Mouse (Mus musculus) heart, adult 2 months (tissue): ENCODE data around the gene 1700018F24Rik. TPM values are rescaled to one million over a fixed set of nuclear protein-coding genes. Genes with fewer than 3 reads are reported as not detected.
"Not testable (repeated sequence)": the region's sequence is repeated elsewhere in the genome, so short reads cannot be mapped to it uniquely, and the experiment has no call there.

Experiments
- DNase-seq, 2 experiments: peaks; one replicate each; pipeline ENCODE4 v3.0.0; 2021
- H3K27ac ChIP-seq: fragments of 200-600 bp; 2 replicates; pipeline ENCODE4 v1.8.1; 2022
- H3K27me3 ChIP-seq: fragments of 200-500 bp; 2 replicates; pipeline ENCODE4 v1.6.1; 2012; ENCODE audit warnings: mild to moderate bottlenecking, low read length, inconsistent platforms, mixed read lengths; ENCODE audit not compliant: control insufficient read depth, insufficient read depth
- H3K36me3 ChIP-seq: fragments of 200-500 bp; 2 replicates; pipeline ENCODE4 v1.6.1; 2012; ENCODE audit warnings: low read length, inconsistent platforms; ENCODE audit not compliant: control insufficient read depth, insufficient read depth
- H3K4me1 ChIP-seq: fragments of 200-500 bp; 2 replicates; pipeline ENCODE4 v1.6.1; 2011; ENCODE audit warnings: low read length; ENCODE audit not compliant: control insufficient read depth, insufficient read depth
- H3K4me3 ChIP-seq: fragments of 200-600 bp; 2 replicates; pipeline ENCODE4 v1.8.1; 2022
- H3K79me2 ChIP-seq: fragments of 200-500 bp; replicated peaks from 2 replicates; pipeline ENCODE4 v1.6.1; 2012; ENCODE audit warnings: mild to moderate bottlenecking, inconsistent platforms, low read length, moderate library complexity, mixed read lengths; ENCODE audit not compliant: control insufficient read depth, insufficient read depth
- H3K9ac ChIP-seq: fragments of 200-500 bp; 2 replicates; pipeline ENCODE4 v1.6.1; 2012; ENCODE audit warnings: low read depth, mild to moderate bottlenecking, control low read depth, inconsistent platforms, low read length, mixed read lengths
- CTCF ChIP-seq: fragments of 200-600 bp; IDR thresholded peaks from 2 replicates; pipeline ENCODE4 v1.8.1; 2022; ENCODE audit warnings: antibody characterized with exemption, mild to moderate bottlenecking, moderate library complexity
- EP300 ChIP-seq: fragments of 200-500 bp; IDR thresholded peaks from 2 replicates; pipeline ENCODE4 v1.6.1; 2011; ENCODE audit warnings: low read depth, low read length, control low read depth; ENCODE audit not compliant: insufficient read depth
- POLR2A ChIP-seq: fragments of 200-500 bp; IDR thresholded peaks from 2 replicates; pipeline ENCODE4 v1.6.1; 2011; ENCODE audit warnings: mild to moderate bottlenecking, low read depth, low read length, control low read depth; ENCODE audit not compliant: insufficient read depth
- WGBS: fragments of 180-500 bp; shearing (Covaris S2); methylation state at CpG from one replicate; pipeline ENCODE4 v1.1.7; 2018; 5-methylcytosine and 5-hydroxymethylcytosine counted together
- intact Hi-C: fragments of 180-260 bp; cut with DNase I; formaldehyde crosslinking; loops from one replicate; pipeline ENCODE4 v1.15.1; 2025
- polyA plus RNA-seq: library from polyadenylated mRNA; depleted of rRNA; stranded (reverse); fragments of >200 nt; gene quantifications from 2 replicates; pipeline ENCODE4 v1.2.3, GENCODE M21; 2012
- total RNA-seq, 2 experiments: library from RNA; stranded (reverse); gene quantifications; 2 replicates each; pipeline ENCODE4 v1.2.3; 2021

Gene 1700018F24Rik
- total and polyA plus RNA-seq, 3 experiments: not detected

DNA sequence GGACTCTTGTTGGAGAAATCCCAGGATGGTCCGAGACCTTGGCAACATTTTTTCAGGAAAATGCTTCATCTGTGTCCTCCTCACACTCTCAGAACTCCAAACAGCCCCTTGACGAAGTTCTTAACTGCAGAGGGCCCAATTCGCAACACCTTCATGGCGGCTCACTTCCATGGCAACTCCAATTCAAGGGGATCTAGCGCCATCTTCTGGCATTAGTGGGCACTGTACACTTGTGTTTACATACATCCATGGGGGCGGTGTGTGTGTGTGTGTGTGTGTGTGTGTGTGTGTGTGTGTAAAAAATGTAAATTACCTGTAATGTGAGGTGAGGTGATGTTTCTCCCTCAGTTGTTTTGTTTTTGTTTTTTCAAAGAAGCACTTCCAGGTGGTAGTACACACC is 28.6 kb downstream of the 1700018F24Rik start:
- intact Hi-C loops: no loop called here
- no peak overlapping the region for H3K9ac ChIP-seq
- 47% methylated on average over 6 of the region's 6 CpGs for WGBS
- H3K79me2 ChIP-seq: no peaks in the 10 kb centered on the region
- DNase-seq: no peak
- no peaks in the 10 kb centered on the region for H3K4me1 ChIP-seq
- TF ChIP-seq EP300: no peak
- TF ChIP-seq CTCF: peak; percentile 6; the same call in 1 of the 2 replicates
- no peak for TF ChIP-seq POLR2A
- H3K36me3 ChIP-seq: no peaks in the 10 kb centered on the region
- H3K27ac ChIP-seq: no peak overlapping the region
- no peaks in the 10 kb centered on the region for H3K27me3 ChIP-seq
- H3K4me3 ChIP-seq: no peak overlapping the region

DNA sequence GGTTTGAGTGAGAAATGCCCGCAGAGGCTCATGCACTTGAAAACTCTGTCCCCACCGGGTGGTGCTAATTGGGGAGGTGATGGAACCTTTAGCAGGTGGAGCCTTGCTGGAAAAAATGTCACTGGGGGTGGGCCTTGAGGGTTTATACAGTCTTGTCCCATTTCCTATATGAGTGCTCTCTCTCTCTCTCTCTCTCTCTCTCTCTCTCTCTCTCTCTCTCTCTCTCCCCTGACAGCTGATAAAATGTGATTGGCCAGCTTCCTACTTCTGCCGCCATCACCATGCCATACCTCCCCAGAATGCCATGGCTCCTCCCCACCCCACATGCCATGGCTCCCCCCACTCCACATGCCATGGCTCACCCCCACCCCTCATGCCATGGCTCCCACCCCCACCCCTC is 32.3 kb downstream of the 1700018F24Rik start:
- intact Hi-C loops: no loop called here
- Histone ChIP-seq H3K27me3 (no peaks in the 10 kb centered on the region), H3K4me3 (no peak overlapping the region), H3K79me2 (no peaks in the 10 kb centered on the region), H3K36me3 (no peaks in the 10 kb centered on the region), H3K27ac (no peak overlapping the region), H3K9ac (no peak overlapping the region), H3K4me1 (no peaks in the 10 kb centered on the region)
- DNase-seq: no peak
- TF ChIP-seq EP300: no peak
- WGBS: 32% methylated on average over 3 of the region's 3 CpGs

DNA sequence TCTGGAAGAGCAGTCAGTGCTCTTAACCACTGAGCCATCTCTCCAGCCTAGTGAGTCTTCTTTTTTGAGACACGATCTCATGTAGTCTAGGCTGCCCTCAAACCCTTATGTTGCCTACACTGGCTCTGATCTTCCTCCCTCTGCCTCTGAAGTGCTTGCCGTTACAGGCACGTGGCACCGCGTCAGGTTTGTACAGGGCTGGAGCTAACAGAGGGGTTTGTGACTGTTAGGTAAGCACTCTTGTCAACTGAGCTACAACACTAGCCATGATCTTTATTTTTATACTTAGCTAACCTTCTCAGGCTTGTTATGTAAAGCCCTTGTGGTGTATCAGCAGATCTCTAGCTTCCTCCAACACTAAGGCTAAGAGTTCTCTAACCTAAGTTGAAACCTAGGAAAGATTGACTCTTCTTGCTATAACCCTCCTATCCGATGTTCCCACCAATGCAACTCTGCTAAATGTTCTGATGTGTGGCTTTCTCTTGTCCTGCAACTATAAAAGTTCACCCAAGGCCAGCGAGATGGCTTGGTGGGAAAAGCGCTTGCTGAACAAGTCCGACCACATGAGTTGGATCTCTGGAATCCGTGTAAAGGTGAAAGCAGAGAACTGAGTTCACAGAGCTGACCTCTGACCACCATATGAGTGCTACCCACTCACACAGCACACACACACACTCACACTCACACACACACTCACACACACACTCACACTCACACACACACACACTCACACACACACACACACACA is 39.2 kb downstream of the 1700018F24Rik start:
- Histone ChIP-seq H3K79me2 (peaks cover 8% of the 10 kb centered on the region), H3K9ac (no peak overlapping the region), H3K4me3 (no peak overlapping the region), H3K36me3 (peaks cover 4% of the 10 kb centered on the region; the same call in 1 of the 2 replicates), H3K4me1 (no peaks in the 10 kb centered on the region), H3K27me3 (no peaks in the 10 kb centered on the region), H3K27ac (no peak overlapping the region)
- TF ChIP-seq CTCF (no peak), EP300 (no peak)
- intact Hi-C loops: no loop called here
- no peak for DNase-seq
- WGBS: 81% methylated on average over 10 of the region's 10 CpGs

- H3K27me3 ChIP-seq, H3K36me3 ChIP-seq, intact Hi-C loops: not testable (repeated sequence)
Measured at GRCm38 (mm10) chr5:145083201-145083600, 40.4 kb downstream of the 1700018F24Rik start.

GRCm38 (mm10) chr5:145083632-145084451 is 41.1 kb downstream of the 1700018F24Rik start, which contains the start of the genes Arpc1a and Kpna7:
Gene Arpc1a (plus strand): TSS chr5:145083830.
Gene Kpna7 (minus strand): TSS chr5:145084030.
- peak within 1 kb of the TSS; percentile 88 for H3K27ac ChIP-seq
- no peaks in the 10 kb centered on the region for H3K4me1 ChIP-seq
- H3K4me3 ChIP-seq: peak within 1 kb of the TSS; percentile 91
- intact Hi-C loops: loop anchor here (2.0 kb wide), 2 partner anchors 33 to 55 kb away; no protein-coding TSS in a partner anchor
- no peaks in the 10 kb centered on the region for H3K27me3 ChIP-seq
- TF ChIP-seq EP300 (no peak), CTCF (no peak), POLR2A (peak; percentile 87)
- H3K9ac ChIP-seq: peak within 1 kb of the TSS; percentile 90
- peak; percentile 94 to 95 for DNase-seq
- WGBS: 2% methylated on average over 54 of the region's 54 CpGs
- peaks cover 4% of the 10 kb centered on the region; the same call in 1 of the 2 replicates for H3K36me3 ChIP-seq
- peaks cover 10% of the 10 kb centered on the region for H3K79me2 ChIP-seq

More at GRCm38 (mm10) chr5:145083201-145083600, 40.4 kb downstream of the 1700018F24Rik start:
- H3K4me3 ChIP-seq: peak overlapping the region; percentile 91
- H3K79me2 ChIP-seq, DNase-seq, H3K4me1 ChIP-seq: not testable (repeated sequence)
- WGBS: 43% methylated on average over 6 of the region's 6 CpGs
- peak overlapping the region; percentile 52 for H3K9ac ChIP-seq
- peak overlapping the region; percentile 88 for H3K27ac ChIP-seq

- no peaks in the 10 kb centered on the region for H3K27me3 ChIP-seq
- TF ChIP-seq POLR2A (no peak), EP300 (no peak), CTCF (no peak)
- H3K27ac ChIP-seq: no peak overlapping the region
- no peak overlapping the region; the same call in 1 of the 2 replicates for H3K9ac ChIP-seq
- no peak for DNase-seq
- peaks cover 10% of the 10 kb centered on the region for H3K79me2 ChIP-seq
- 36% methylated on average over 2 of the region's 2 CpGs for WGBS
- H3K4me3 ChIP-seq: peak overlapping the region; percentile 91
- H3K36me3 ChIP-seq: peaks cover 4% of the 10 kb centered on the region; the same call in 1 of the 2 replicates
- H3K4me1 ChIP-seq: no peaks in the 10 kb centered on the region
- intact Hi-C loops: loop anchor here (2.0 kb wide), 2 partner anchors 32 to 54 kb away; no protein-coding TSS in a partner anchor
Measured at GRCm38 (mm10) chr5:145084822-145085221, 42.0 kb downstream of the 1700018F24Rik start.
